Mouse (Mus musculus) cortical plate, adult 2 months (tissue): ENCODE measurements at regions not wholly inside any gene's neighbourhood (a gene's known extent, or its start where the extent isn't known, plus 50 kb on each side); places are given as distances from the start of the nearest gene placed in this dataset.

Experiments used
- H3K27ac ChIP-seq: fragments of 200-500 bp; 2 replicates; pipeline ENCODE4 v1.5.1; 2012; ENCODE audit warnings: low read length, control low read depth, inconsistent platforms; ENCODE audit not compliant: insufficient read depth
- H3K4me1 ChIP-seq: fragments of 200-500 bp; 2 replicates; pipeline ENCODE4 v1.6.1; 2011; ENCODE audit warnings: low read length; ENCODE audit not compliant: control insufficient read depth, insufficient read depth
- H3K4me3 ChIP-seq: fragments of 200-500 bp; 2 replicates; pipeline ENCODE4 v1.5.1; 2011; ENCODE audit warnings: mild to moderate bottlenecking, low read length, control low read depth; ENCODE audit not compliant: insufficient read depth
- CTCF ChIP-seq: fragments of 200-500 bp; IDR thresholded peaks from 2 replicates; pipeline ENCODE4 v1.5.1; 2011; ENCODE audit warnings: mild to moderate bottlenecking, control low read depth, low read length; ENCODE audit not compliant: insufficient read depth; ENCODE audit errors: extremely low read depth
- POLR2A ChIP-seq: fragments of 200-500 bp; IDR thresholded peaks from 2 replicates; pipeline ENCODE4 v1.6.1; 2011; ENCODE audit warnings: mild to moderate bottlenecking, low read length, control low read depth; ENCODE audit not compliant: insufficient read depth; ENCODE audit errors: extremely low read depth

DNA sequence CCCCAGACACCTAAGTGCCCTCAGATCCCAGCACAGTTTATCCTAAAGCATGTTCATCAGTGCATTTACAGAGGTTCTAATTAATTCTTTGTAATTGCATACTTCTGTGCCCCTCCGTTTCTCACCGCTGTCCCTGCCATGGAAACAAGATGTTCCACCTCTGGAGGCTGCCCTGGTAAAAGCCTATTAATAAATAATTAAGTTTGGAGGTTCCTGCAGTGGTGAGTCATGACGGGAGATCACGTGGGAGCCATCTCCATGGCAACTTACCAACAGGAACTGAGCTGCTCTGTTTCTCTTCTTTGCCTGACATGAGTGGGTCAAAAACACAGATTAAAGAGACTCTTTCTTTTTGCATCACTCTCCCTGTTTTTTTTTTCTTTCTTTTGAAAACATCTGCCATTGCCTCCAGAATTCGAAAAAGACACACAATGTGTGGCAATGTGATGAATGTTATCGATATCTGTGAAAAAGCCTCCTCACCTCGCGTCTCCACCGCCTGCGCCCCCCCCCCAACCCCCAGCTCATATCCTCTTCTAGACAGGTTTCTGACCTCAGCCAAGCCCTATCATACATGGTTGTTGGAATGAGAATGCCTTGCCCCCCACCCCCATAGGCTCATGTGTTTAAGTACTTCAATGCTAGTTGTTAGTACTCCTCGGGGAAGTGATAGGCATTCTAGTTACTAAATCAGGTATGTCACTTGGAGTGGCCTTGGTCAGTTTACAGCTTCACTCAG lies 965.9 kb downstream of the Ntrk3 start:
- Histone ChIP-seq H3K27ac (no peak overlapping the region), H3K4me3 (no peak overlapping the region), H3K4me1 (no peaks in the 10 kb centered on the region)
- TF ChIP-seq CTCF = no peak
- no peak for TF ChIP-seq POLR2A

DNA sequence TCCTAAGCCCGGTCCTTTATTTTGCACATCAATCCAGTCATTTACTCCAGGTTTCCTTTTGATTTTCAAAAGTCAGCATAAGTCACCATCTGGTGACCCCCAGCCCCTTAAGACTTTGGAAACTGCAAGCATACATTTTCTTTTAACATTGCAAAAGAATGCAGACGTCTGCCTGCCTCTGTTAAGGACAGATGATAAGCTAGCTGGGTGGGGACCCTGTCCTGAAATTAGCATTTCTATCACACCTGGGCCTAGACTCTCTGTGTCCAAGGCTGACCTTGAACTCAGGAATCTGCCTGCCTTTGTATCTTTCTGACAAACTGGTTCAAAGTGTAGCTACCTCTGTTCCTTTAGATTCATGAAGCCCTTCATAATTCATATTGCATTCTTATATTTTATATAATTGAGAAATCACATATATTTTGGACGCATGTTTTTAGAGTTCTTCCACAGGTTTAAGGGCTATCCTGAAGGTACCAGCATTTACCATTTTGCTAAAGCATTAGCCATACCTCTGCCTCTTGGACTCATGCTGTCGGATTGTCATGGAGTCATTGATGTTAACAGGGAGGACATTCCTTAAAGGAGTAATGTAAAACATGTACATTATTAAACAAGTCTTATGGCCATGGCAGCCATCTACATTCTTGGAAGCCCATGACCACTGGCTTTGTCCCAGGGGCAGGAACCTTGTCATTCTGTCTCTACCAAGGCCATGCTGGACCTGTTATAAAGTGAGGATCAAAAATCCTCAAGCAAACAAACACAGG lies 998.6 kb downstream of the Ntrk3 start:
- no peaks in the 10 kb centered on the region for H3K4me1 ChIP-seq
- H3K27ac ChIP-seq = no peak overlapping the region
- H3K4me3 ChIP-seq = no peak overlapping the region
- TF ChIP-seq POLR2A (no peak), CTCF (no peak)
